Mouse (Mus musculus): ENCODE measurements around the gene Adprhl1.

DNA sequence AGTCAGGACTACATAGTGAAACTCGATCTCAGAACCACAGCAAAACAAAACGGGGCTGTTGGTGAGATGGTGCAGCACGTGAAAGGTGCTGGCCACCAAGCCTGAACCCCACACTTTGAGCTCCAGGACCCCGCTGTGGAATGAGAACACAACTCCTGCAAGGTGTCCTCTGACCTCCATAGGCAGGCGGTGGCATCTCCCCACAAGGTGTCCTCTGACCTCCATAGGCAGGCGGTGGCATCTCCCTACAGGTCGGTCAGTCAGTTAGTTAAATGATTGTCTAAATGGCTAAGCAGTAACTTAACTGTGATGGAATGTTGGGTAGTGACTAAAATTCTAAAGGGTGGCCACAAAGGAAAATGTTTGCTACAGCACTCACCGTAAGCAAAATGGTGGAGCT is 45.6 kb upstream of the Adprhl1 start:
- no peak for TF ChIP-seq USF1 (IDR thresholded peaks at IDR 0.05; ENCODE audit: low read depth, low read length)
- no peak for TF ChIP-seq NELFE (IDR thresholded peaks at IDR 0.05; ENCODE audit: low read depth, low read length)
- no peak for TF ChIP-seq POLR2AphosphoS2 (IDR thresholded peaks at IDR 0.05; ENCODE audit: low read depth, low read length)
- no peak for TF ChIP-seq MEF2A (IDR thresholded peaks at IDR 0.05; ENCODE audit: borderline replicate concordance, low read depth, low read length)
- TF ChIP-seq POLR2A (IDR thresholded peaks at IDR 0.05; ENCODE audit: low read depth, low read length) = no peak
- TF ChIP-seq MAX (IDR thresholded peaks at IDR 0.05; ENCODE audit: low read length) = no peak
- TF ChIP-seq ZC3H11A (IDR thresholded peaks at IDR 0.05; ENCODE audit: low read depth, low read length) = no peak

Data from CH12.LX (cell line).